Mouse (Mus musculus): ENCODE measurements around the gene Il18r1. TPM values are rescaled to one million over a fixed set of nuclear protein-coding genes. Genes with fewer than 3 reads are reported as not detected.

Gene Il18r1
- polyA plus RNA-seq (2015; fragmentation: Nextera tagmentation; extraction: Ambion mirVana) = not detected in 2 replicates

DNA sequence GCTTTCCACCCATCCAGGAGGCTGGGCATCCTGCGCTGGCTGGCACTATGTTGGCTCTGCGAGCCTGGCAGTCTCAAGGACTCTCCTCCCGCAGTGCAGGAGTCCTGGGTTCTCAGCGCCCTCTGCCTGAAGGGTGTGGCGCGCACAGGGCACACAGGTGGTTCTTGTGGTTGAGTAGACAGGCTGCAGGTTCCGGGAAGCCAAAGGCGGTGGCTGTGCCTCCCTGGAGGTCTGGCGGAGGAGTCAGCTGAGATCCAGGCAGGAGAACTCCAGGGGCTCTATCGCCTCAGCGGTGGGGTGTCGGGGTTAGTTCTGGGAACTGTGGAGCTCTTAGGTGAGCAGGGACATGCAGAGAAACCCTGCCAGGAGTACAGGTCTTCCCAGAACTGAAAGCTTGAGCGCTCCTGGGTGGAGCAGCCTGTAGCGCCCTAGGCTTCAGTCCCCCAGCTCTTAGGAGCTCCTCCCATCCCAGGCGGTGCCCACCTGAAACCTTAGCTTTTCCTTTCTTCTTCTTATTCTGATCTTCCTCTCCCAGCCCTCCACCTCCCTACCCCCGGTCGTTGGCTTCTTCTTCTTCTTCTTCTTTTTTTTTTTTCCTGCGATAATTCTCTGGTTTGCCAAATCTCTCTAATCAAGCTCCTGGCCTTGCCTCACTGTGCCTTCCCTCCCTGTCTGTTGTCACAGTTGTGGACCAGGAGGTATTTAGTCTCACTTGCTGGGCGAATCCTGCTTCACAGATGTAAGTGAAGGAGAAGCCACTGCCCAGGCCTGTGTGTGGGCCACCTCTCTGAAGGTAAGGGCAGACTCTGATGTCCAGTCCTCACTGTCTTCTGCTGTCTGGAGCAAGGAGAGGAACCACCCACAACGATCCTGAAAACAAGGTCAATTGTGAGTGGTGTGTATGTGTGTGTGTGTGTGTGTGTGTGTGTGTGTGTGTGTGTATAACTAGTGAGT, at the start of gene Il18r1:
Gene Il18r1 (plus strand): TSS at position 76 of the 954 bp plus-strand sequence.
- 51% methylated on average over 20 of the region's 20 CpGs for WGBS
- ATAC-seq (ENCODE audit: low FRiP score) = no peak

DNA sequence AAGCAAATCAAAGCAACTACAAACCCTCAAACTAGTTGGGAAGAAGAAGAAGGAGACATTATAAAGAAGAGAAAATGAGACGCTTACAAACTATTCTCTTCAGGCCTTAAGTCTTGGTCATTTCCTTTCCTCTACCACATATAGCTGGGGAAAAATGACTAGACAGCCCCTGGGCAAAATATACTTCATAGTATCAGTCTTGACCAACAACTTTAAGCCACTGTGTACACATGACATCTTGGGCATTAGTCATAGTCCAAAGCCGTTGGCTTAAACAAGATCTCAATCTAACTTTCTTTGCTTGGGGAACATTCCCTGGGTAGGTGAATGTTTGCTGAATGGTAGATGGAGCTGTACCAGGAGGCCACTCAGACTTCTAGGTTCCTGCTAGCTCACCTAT, 48.3 kb upstream of the Il18r1 start:
- Histone ChIP-seq H3K27me3 (no peaks in the 10 kb centered on the region), H3K4me2 (no peak overlapping the region), H3K36me3 (no peaks in the 10 kb centered on the region), H3K4me3 (no peak overlapping the region), H3K9me3 (no peaks in the 10 kb centered on the region), H3K27ac (no peak overlapping the region), H3K4me1 (replicated peaks) (no peaks in the 10 kb centered on the region), H3K9ac (no peak overlapping the region)
- WGBS = 91% methylated on average over 2 of the region's 2 CpGs
- no peak for ATAC-seq (ENCODE audit: low FRiP score)

More for the DNA sequence above, at the start of gene Il18r1:
- Histone ChIP-seq H3K4me2 (no peak within 1 kb of the TSS), H3K4me3 (no peak within 1 kb of the TSS), H3K27ac (no peak within 1 kb of the TSS), H3K36me3 (no peaks in the 10 kb centered on the region), H3K27me3 (no peaks in the 10 kb centered on the region), H3K9ac (no peak within 1 kb of the TSS), H3K4me1 (replicated peaks) (no peaks in the 10 kb centered on the region), H3K9me3 (no peaks in the 10 kb centered on the region)

- WGBS = 85% methylated on average over 5 of the region's 5 CpGs
- no peak overlapping the region for H3K4me2 ChIP-seq
- no peak overlapping the region for H3K27ac ChIP-seq
Measured at GRCm38 (mm10) chr1:40418512-40418911, 46.8 kb upstream of the Il18r1 start.

DNA sequence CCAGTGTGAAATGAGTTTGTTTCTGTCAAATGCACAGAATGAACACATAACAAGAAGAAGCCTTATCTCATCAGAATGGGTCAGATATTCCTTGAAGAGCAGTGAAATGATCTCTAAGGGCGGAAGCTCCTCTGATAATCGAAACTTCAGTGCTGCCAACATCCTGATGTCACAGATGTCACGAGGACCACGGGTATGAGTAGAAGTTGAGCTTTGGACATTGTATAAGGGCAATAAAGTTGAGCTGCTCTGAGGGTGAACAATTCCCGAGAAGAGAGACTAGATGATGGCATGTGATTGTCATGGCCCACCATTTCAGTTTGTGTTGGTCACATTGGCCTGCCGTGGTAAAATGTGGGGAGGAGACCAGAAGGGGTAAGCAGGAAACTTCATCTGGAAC, 41.5 kb upstream of the Il18r1 start:
- Histone ChIP-seq H3K4me1 (replicated peaks) (no peaks in the 10 kb centered on the region), H3K27ac (no peak overlapping the region), H3K4me2 (no peak overlapping the region), H3K9ac (no peak overlapping the region), H3K9me3 (no peaks in the 10 kb centered on the region), H3K36me3 (no peaks in the 10 kb centered on the region), H3K4me3 (no peak overlapping the region), H3K27me3 (no peaks in the 10 kb centered on the region)
- 92% methylated on average over 6 of the region's 6 CpGs for WGBS
- no peak for ATAC-seq (ENCODE audit: low FRiP score)

More at GRCm38 (mm10) chr1:40418512-40418911, 46.8 kb upstream of the Il18r1 start:
- Histone ChIP-seq H3K27me3 (no peaks in the 10 kb centered on the region), H3K9me3 (no peaks in the 10 kb centered on the region), H3K4me3 (no peak overlapping the region), H3K9ac (no peak overlapping the region), H3K4me1 (replicated peaks) (no peaks in the 10 kb centered on the region), H3K36me3 (no peaks in the 10 kb centered on the region)
- no peak for ATAC-seq (ENCODE audit: low FRiP score)

GRCm38 (mm10) chr1:40427270-40427669, 38.1 kb upstream of the Il18r1 start:
- H3K27ac ChIP-seq = no peak overlapping the region
- no peaks in the 10 kb centered on the region for H3K4me1 ChIP-seq (replicated peaks)
- no peaks in the 10 kb centered on the region for H3K27me3 ChIP-seq
- no peak overlapping the region for H3K4me3 ChIP-seq
- H3K36me3 ChIP-seq = no peaks in the 10 kb centered on the region
- no peak overlapping the region for H3K9ac ChIP-seq
- WGBS = 91% methylated on average over 9 of the region's 9 CpGs
- no peak for ATAC-seq (ENCODE audit: low FRiP score)
- no peak overlapping the region for H3K4me2 ChIP-seq
- no peaks in the 10 kb centered on the region for H3K9me3 ChIP-seq

- H3K9me3 ChIP-seq = no peaks in the 10 kb centered on the region
- no peak overlapping the region for H3K9ac ChIP-seq
- no peak for ATAC-seq (ENCODE audit: low FRiP score)
- H3K4me3 ChIP-seq = no peak overlapping the region
- H3K4me1 ChIP-seq (replicated peaks) = no peaks in the 10 kb centered on the region
- H3K27me3 ChIP-seq = no peaks in the 10 kb centered on the region
- no peak overlapping the region for H3K27ac ChIP-seq
- H3K36me3 ChIP-seq = no peaks in the 10 kb centered on the region
- 74% methylated on average over 1 of the region's 1 CpGs for WGBS
- no peak overlapping the region for H3K4me2 ChIP-seq
Measured at GRCm38 (mm10) chr1:40427901-40428300, 37.5 kb upstream of the Il18r1 start.

DNA sequence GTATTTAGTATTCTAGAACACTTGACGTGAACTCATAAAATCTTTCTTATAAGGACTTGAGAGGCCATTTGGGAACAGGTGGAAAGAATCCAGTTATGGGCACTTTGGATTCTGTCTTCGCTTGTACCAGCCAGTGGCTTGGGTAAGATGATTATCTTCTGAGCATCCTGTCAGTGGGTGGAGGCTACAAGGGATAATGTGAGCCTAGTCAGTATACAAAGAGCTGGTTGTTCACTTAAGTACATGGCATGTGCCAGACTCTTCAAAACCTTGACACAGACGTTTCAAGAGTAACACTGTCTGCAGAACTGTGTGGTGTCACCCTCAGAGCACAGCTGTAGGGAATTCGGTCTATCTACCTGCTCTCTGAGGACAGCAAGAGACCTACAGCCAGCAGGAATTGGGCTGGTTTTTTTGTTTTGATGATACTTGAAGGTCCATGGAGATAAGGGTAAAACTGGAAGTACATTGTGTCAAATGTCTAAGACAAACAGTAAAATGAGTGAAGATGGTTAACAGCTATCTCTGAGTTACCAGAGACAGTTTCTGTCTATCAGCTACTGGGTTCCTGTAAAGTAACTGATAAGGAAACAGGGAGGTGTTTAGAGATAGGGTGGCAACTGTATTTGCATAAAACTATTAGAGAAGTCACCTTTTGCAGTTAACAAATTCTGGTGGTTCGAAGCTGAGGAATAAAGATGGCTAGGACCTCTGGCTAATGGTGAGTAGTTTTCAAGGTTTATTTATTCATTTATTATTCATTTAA, 36.3 kb upstream of the Il18r1 start, which contains the start of gene Il1rl1:
Gene Il1rl1 (plus strand): TSS at position 661 of the 766 bp plus-strand sequence.
- no peaks in the 10 kb centered on the region for H3K9me3 ChIP-seq
- no peaks in the 10 kb centered on the region for H3K36me3 ChIP-seq
- no peak within 1 kb of the TSS for H3K9ac ChIP-seq
- no peak within 1 kb of the TSS for H3K4me2 ChIP-seq
- no peaks in the 10 kb centered on the region for H3K4me1 ChIP-seq (replicated peaks)
- no peak within 1 kb of the TSS for H3K4me3 ChIP-seq
- no peaks in the 10 kb centered on the region for H3K27me3 ChIP-seq
- H3K27ac ChIP-seq = no peak within 1 kb of the TSS
- WGBS = 85% methylated on average over 5 of the region's 5 CpGs
- no peak for ATAC-seq (ENCODE audit: low FRiP score)

GRCm38 (mm10) chr1:40430143-40430834, 35.1 kb upstream of the Il18r1 start:
- no peaks in the 10 kb centered on the region for H3K9me3 ChIP-seq
- H3K36me3 ChIP-seq = no peaks in the 10 kb centered on the region
- 82% methylated on average over 4 of the region's 4 CpGs for WGBS
- no peak overlapping the region for H3K9ac ChIP-seq
- no peak for ATAC-seq (ENCODE audit: low FRiP score)
- no peak overlapping the region for H3K27ac ChIP-seq
- H3K27me3 ChIP-seq = no peaks in the 10 kb centered on the region
- no peaks in the 10 kb centered on the region for H3K4me1 ChIP-seq (replicated peaks)
- H3K4me2 ChIP-seq = no peak overlapping the region
- no peak overlapping the region for H3K4me3 ChIP-seq

GRCm38 (mm10) chr1:40432169-40432568, 33.2 kb upstream of the Il18r1 start:
- ATAC-seq (ENCODE audit: low FRiP score) = no peak
- H3K9me3 ChIP-seq = no peaks in the 10 kb centered on the region
- whole genome bisulfite sequencing = 97% methylated on average over 2 of the region's 2 CpGs
- H3K27ac ChIP-seq = no peak overlapping the region
- no peak overlapping the region for H3K4me3 ChIP-seq
- H3K4me1 ChIP-seq (replicated peaks) = no peaks in the 10 kb centered on the region
- H3K4me2 ChIP-seq = no peak overlapping the region
- H3K27me3 ChIP-seq = no peaks in the 10 kb centered on the region
- no peak overlapping the region for H3K9ac ChIP-seq
- no peaks in the 10 kb centered on the region for H3K36me3 ChIP-seq

DNA sequence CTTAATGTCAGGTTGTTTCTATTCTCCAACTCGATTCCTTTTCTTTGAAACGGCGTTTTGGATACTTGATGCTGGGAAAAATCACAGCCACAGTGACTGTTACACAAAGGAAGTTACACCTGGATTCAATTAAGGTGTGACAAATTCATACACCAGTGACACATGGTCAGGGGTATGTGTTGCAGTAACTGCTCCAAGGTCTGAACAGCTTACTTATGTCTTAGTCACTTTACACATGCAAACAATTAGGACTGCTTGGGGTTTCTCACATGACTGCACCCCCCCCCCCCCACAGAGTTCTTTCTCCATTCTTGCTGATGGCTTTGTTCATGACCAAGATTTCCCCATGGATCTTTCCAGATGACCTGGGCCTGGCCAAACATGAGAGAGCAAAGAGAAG, 29.4 kb upstream of the Il18r1 start:
- 85% methylated on average over 3 of the region's 3 CpGs for WGBS

DNA sequence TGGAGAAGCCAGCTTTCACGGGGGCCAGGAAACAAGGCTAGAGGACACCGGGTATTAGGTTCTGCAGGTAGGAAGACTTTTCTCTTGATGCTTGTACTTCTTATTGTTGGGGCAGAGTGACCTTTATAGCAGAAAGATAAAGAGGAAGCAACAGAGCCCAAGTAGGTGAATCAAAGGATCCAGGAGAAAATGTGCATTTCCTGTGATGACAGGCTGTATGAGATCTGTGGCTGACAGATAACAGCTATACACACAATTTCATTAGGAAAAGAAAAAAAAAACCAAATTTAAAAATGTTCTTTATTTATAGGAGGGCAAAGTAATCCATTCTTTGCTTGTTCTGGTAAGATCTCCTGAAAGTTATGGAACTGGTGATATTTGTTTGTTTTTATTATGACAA, 28.0 kb upstream of the Il18r1 start:
- no peak overlapping the region for H3K9ac ChIP-seq
- no peak overlapping the region for H3K4me2 ChIP-seq
- no peak for ATAC-seq (ENCODE audit: low FRiP score)
- no peak overlapping the region for H3K27ac ChIP-seq
- WGBS = 97% methylated on average over 2 of the region's 2 CpGs
- no peaks in the 10 kb centered on the region for H3K9me3 ChIP-seq
- H3K36me3 ChIP-seq = no peaks in the 10 kb centered on the region
- no peaks in the 10 kb centered on the region for H3K4me1 ChIP-seq (replicated peaks)
- no peak overlapping the region for H3K4me3 ChIP-seq
- H3K27me3 ChIP-seq = no peaks in the 10 kb centered on the region

More for the DNA sequence above, 29.4 kb upstream of the Il18r1 start:
- Histone ChIP-seq H3K27ac (no peak overlapping the region), H3K36me3 (no peaks in the 10 kb centered on the region), H3K27me3 (no peaks in the 10 kb centered on the region), H3K4me2 (no peak overlapping the region), H3K4me3 (no peak overlapping the region), H3K9ac (no peak overlapping the region), H3K9me3 (no peaks in the 10 kb centered on the region), H3K4me1 (replicated peaks) (no peaks in the 10 kb centered on the region)
- ATAC-seq (ENCODE audit: low FRiP score) = no peak

DNA sequence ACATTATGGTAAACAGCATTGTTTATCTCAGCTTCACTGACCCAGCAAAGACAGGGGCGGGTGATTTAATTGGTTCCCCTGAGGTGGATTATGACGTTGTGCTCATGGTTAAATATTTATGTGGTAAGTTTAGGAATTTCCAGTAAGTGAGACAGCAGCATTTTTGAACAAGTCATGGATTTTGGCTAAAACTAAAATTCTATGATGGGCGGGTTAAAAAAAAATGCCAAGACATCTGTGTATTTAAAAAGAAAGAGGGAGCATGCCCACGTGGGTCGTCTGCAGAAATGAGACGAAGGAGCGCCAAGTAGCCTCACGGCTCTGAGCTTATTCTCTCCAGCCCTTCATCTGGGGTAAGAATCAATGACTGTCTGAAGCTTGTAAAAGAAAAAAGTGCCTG, 25.8 kb upstream of the Il18r1 start:
- no peak overlapping the region for H3K27ac ChIP-seq
- no peak overlapping the region for H3K9ac ChIP-seq
- no peaks in the 10 kb centered on the region for H3K4me1 ChIP-seq (replicated peaks)
- H3K27me3 ChIP-seq = no peaks in the 10 kb centered on the region
- no peaks in the 10 kb centered on the region for H3K36me3 ChIP-seq
- no peak overlapping the region for H3K4me3 ChIP-seq
- WGBS = 81% methylated on average over 8 of the region's 8 CpGs
- no peak for ATAC-seq (ENCODE audit: low FRiP score)
- no peak overlapping the region for H3K4me2 ChIP-seq
- H3K9me3 ChIP-seq = no peaks in the 10 kb centered on the region
